Mouse (Mus musculus) E14TG2a.4 (cell line): ENCODE data around the gene Cacna1a.

Source experiments
- CTCF ChIP-seq: conservative IDR thresholded peaks from 2 replicates; pipeline ENCODE4 v1.5.1; 2014; ENCODE audit warnings: low read length
- NANOG ChIP-seq: IDR thresholded peaks from 2 replicates; pipeline ENCODE4 v1.6.1; 2014; ENCODE audit warnings: borderline replicate concordance, low read length, mixed read lengths
- POU5F1 ChIP-seq: IDR thresholded peaks from 2 replicates; pipeline ENCODE4 v1.6.1; 2014; ENCODE audit warnings: low read length, borderline replicate concordance

GRCm38 (mm10) chr8:84424426-84424825 is 36.2 kb downstream of the Cacna1a start:
- no peak for TF ChIP-seq CTCF
- TF ChIP-seq POU5F1 = no peak
- TF ChIP-seq NANOG = no peak
